Mouse (Mus musculus): Measurements from ENCODE around the gene Csf3r. TPM values are rescaled to one million over a fixed set of nuclear protein-coding genes. Genes with fewer than 3 reads are reported as not detected.

The Csf3r gene
- total RNA-seq, 2 experiments from 2014 or later = 0.84 to 0.91 TPM

DNA sequence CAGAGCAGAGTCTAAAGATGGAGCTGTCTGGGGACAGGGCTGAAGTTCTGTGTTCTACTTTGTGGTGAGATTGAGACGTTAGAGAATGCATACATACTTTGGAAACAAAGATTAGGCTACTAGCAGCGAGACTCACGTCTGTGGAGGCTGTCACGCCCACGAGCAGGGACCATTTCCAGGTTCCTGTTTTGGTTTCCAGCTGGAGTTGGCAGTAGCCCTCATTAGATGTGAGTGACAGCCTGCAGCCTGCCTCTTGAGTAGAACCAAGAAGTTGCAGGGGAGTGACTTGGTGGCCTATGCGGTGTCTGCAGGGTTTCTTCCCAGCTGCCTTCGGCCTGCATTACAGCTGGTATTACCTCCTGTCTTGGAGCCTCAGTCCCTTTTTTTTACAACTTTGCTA, 27.3 kb downstream of the Csf3r start:
- no peak for DNase-seq (ENCODE audit: low spot score)
- intact Hi-C loops (cut with DNase I) = no loop called here

- intact Hi-C loops (cut with DNase I) = no loop called here
- no peak for DNase-seq (ENCODE audit: low spot score)
Measured at GRCm38 (mm10) chr4:126057207-126058133, 33.1 kb downstream of the Csf3r start.

DNA sequence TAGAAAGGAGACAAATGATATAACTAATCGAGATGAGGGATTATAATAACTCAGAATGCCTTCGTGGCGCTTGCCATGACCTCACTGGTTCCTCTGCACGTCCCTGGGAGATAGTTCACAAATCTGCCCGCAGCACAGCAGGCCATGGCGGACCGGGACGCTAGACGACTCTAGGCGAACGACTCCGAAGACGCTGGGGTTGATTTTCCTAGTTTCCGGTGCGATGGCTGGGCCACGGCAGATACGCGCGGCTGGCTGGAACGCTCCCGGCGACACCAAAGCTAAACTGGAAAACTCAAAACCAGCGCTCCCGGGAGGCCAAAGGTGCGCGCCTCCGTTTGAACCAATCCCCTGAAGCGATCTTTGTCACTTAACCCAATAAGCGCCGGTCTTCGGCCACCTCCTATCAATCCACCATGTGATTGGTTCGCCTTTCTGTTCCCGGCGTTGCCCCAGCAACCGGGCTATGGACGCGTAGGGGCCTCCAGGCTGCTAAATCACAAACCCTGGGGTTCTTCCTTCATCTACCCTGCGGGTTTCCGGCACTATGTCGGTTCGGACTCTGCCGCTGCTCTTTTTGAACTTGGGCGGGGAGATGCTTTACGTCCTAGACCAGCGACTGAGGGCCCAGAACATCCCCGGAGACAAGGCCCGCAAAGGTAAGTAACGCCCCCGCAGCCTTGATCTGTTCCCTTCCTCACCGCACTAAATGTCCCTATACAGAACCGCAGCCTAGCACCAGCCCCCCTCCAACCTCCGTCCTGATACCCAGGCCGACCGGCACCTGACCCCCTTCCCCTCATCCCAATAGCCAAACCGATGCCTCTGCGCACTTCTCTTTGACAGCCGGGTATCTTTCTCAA, 34.0 kb downstream of the Csf3r start, which contains the start of gene Oscp1:
Gene Oscp1, plus strand, starts transcription at position 432 of the 863 bp plus-strand sequence.
- intact Hi-C loops (cut with DNase I) = no loop called here

GRCm38 (mm10) chr4:126058997-126059362, 34.6 kb downstream of the Csf3r start:
- DNase-seq (ENCODE audit: low spot score) = no peak
- intact Hi-C loops (cut with DNase I) = no loop called here

More for the DNA sequence above, 34.0 kb downstream of the Csf3r start, which contains the start of gene Oscp1:
- DNase-seq (ENCODE audit: low spot score) = peak; percentile 84

DNA sequence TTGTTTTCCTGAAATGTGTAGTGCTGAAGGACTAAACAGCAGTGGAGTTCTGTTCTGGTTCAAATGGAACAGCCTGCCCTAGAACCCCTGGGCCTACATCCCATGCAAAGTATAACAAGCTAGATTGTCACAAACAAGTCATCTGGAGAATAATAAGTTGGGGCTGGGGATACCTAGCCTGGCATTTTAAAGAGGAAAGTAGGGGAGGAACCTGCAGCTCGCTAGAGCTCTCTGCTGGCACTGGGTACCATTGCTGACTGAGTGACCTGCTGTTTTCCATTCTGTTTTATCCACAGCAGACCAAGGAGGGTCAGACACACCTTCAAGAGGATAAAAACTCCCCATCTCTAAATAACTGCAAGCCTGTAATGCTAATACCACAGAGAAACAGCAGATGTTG, 38.5 kb downstream of the Csf3r start:
- intact Hi-C loops (cut with DNase I) = no loop called here
- DNase-seq (ENCODE audit: low spot score) = no peak

DNA sequence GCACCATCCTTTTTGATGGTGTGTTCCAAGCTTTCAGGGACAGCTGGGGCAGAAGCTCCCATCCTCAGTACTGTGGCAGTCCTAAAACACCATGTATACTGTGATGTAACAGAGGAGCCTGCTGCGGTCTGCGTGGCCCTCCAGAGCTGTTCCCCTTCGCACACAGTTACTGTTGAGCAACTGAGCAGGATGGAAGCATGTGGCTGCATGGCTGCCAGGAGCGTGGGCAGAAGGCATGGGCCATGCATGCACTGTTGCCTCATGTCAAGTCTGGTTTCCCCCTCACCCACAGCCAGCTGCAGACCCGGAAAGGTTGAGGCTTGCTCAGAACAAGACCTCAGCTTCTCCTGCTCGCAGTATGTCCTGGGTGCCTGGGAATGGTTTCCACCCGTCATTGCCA, 40.9 kb downstream of the Csf3r start:
- intact Hi-C loops (cut with DNase I) = no loop called here
- no peak for DNase-seq (ENCODE audit: low spot score)

- no peak for DNase-seq (ENCODE audit: low spot score)
- intact Hi-C loops (cut with DNase I) = no loop called here
Measured at GRCm38 (mm10) chr4:126067401-126068077, 43.2 kb downstream of the Csf3r start.

- intact Hi-C loops (cut with DNase I) = no loop called here
- DNase-seq (ENCODE audit: low spot score) = no peak
Measured at GRCm38 (mm10) chr4:126068842-126069241, 44.5 kb downstream of the Csf3r start.

DNA sequence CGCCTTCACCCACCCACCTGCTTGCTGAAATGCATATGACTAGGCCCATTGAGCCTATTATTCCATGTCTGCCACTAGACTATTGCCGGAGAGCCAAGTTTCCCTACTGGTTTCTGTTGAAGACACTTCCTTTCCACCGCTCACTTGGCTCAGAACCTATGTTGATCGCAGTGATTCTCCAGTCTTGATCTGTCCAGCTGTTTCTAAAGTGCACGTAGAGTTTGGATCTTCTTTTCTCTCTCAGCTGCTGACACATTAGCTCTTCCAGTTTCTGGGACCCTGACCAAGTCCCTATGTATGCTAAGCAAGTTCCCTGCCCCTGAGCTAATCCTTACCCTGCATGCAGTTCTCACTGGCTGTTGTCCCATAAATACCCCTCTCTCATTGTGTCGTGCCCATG, 53.5 kb downstream of the Csf3r start:
- intact Hi-C loops (cut with DNase I) = no loop called here

DNA sequence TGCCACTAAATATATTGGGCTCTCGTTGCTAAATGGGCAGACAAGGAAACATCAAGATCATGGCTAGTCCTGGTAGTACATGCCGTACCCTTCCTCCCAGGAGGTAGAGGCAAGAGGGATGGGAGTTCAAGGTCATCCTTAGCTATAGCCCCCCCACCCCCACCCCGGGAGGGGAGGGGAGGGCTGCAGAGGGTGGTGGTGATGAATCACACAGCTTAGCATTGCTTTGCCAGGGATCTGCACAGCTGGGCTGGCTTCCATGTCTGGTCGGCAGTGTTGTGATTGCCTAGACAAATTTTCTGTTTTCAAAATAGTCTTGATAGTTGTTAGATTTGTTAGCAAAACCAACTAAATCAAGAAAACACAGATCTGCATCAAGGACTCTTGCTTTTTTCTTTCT, 54.9 kb downstream of the Csf3r start:
- DNase-seq (ENCODE audit: low spot score) = no peak
- intact Hi-C loops (cut with DNase I) = no loop called here

More for the DNA sequence above, 53.5 kb downstream of the Csf3r start:
- DNase-seq (ENCODE audit: low spot score) = no peak

DNA sequence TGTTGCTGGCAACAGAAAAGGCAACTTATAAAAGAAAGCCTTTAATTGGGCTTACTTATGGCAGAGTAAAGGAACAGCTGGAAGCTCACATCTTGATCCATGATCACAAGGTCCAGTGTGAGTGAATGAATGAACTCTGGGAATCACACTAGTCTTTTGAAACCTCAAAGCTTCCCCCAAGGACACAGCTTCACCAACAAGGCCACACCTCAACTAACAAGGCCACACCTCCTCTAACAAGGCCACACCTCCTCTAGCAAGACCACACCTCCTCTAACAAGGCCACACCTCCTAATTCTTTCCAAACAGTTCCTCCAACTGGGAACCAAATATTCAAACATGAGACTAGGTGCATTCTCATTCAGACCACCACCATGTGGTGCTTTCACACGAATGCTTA, 57.3 kb downstream of the Csf3r start:
- no peak for DNase-seq (ENCODE audit: low spot score)
- intact Hi-C loops (cut with DNase I) = no loop called here

- intact Hi-C loops (cut with DNase I) = no loop called here
- no peak for DNase-seq (ENCODE audit: low spot score)
Measured at GRCm38 (mm10) chr4:126083021-126083420, 58.7 kb downstream of the Csf3r start.

GRCm38 (mm10) chr4:126084382-126084781, 60.0 kb downstream of the Csf3r start:
- DNase-seq (ENCODE audit: low spot score) = no peak
- intact Hi-C loops (cut with DNase I) = no loop called here

DNA sequence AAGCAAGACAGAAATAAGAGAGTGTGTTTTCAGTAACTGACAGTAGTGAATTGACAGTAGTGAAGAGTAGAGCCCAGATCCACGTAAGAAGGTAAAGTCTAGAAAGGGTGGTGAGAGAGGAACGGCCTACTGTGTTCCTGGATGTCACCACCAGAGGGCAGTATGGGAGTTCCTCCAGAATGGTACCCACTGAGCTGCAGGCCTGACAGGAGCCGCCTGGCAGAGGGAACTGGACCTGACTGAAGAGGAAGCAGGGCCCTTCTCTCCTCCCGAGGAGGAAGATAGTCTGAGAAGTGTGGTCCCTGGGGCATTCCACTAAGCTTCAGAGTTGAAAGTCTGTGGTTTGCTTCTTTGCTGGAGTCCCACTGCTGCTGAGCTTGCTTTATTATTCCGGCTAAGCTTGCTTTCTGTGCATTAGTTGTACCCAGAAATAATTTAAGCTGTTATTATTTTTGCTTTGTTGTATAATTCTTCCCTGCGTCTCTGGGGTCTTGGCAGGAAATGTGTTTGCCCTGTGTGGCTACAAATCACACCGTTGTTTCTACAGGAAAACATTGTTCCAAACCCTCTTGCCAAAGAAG, 61.7 kb downstream of the Csf3r start:
- intact Hi-C loops (cut with DNase I) = loop anchor here (1.0 to 5.0 kb wide), 3 partner anchors 28 to 226 kb away; partner anchors contain the start of gene Sh3d21

DNA sequence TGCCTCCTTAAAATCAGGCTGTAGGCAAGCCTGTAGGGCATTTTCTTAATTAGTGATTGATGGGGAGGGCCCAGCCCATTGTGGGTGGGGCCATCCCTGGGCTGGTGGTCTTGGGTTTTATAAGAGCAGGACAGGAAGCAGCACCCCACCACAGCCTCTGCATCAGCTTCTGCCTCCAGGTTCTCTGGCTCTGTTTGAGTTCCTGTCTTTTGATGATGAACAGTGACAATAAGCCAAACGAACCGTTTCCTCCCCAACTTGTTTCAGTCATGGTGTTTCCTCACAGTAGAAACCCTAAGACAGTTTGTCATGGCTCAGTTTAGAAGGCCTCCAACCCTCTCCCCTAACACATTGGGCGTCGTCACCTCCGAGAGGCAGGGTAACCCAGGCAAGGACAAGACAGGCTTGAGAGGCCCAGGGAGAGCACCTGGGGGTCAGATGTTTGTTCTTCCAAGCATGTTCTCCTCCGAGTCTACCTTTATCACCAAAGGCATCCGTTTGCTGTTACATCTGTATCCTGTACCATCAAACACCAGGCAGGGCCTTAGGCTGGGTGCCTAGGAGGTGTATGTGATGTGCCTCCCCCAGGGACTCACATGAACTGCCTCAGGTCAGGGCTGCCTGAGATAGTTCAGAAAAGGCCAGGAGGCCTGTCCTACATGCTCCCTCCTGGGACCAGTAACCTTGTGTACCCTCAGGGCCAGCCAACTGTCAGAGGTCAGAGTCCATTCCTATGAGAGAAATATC, 65.9 kb downstream of the Csf3r start:
- intact Hi-C loops (cut with DNase I) = no loop called here
- DNase-seq (ENCODE audit: low spot score) = no peak

More for the DNA sequence above, 61.7 kb downstream of the Csf3r start:
- peak; percentile 64 for DNase-seq (ENCODE audit: low spot score)

GRCm38 (mm10) chr4:126090848-126091124, 66.4 kb downstream of the Csf3r start:
- no peak for DNase-seq (ENCODE audit: low spot score)
- intact Hi-C loops (cut with DNase I) = no loop called here

- DNase-seq (ENCODE audit: low spot score) = no peak
- intact Hi-C loops (cut with DNase I) = no loop called here
Measured at GRCm38 (mm10) chr4:126091873-126092272, 67.5 kb downstream of the Csf3r start.

Measured in heart, postnatal 25 days (tissue).